Mouse (Mus musculus) G1E (cell line): ENCODE measurements around the gene 4833439L19Rik. TPM values are rescaled to one million over a fixed set of nuclear protein-coding genes. Genes with fewer than 3 reads are reported as not detected.
A peak's percentile ranks its signal among the peaks of the same experiment; 100 is the strongest.
"Not testable (repeated sequence)": the region's sequence is repeated elsewhere in the genome, so short reads cannot be mapped to it uniquely, and the experiment has no call there.

Experiments used
- ATAC-seq: 2 replicates; pipeline ENCODE4 v1.8.0; 2016; ENCODE audit warnings: mild to moderate bottlenecking; ENCODE audit not compliant: insufficient number of reproducible peaks, poor library complexity, low FRiP score, severe bottlenecking; ENCODE audit errors: extremely low read depth
- DNase-seq: peaks from one replicate; pipeline ENCODE4 v3.0.0; 2012; ENCODE audit warnings: low spot score
- H3K27me3 ChIP-seq: 2 replicates; pipeline ENCODE4 v1.6.1; 2012; ENCODE audit warnings: mild to moderate bottlenecking, low read length, inconsistent platforms; ENCODE audit not compliant: insufficient read depth
- H3K36me3 ChIP-seq: replicated peaks from 2 replicates; pipeline ENCODE3; 2012; ENCODE audit warnings: mild to moderate bottlenecking, inconsistent platforms
- H3K4me1 ChIP-seq: 2 replicates; pipeline ENCODE4 v1.6.1; 2012; ENCODE audit warnings: low read depth, low read length, inconsistent platforms, mixed read lengths; ENCODE audit not compliant: insufficient read depth
- H3K4me3 ChIP-seq: 2 replicates; pipeline ENCODE4 v1.5.1; 2012; ENCODE audit warnings: low read depth, mild to moderate bottlenecking, inconsistent platforms, low read length, moderate library complexity, mixed read lengths
- H3K9me3 ChIP-seq: replicated peaks from 2 replicates; pipeline ENCODE4 v1.6.1; 2012; ENCODE audit warnings: inconsistent platforms
- CTCF ChIP-seq: IDR thresholded peaks from 2 replicates; pipeline ENCODE4 v1.5.1; 2012; ENCODE audit warnings: low read depth, low read length, inconsistent platforms, mixed read lengths
- GATA1 ChIP-seq: IDR thresholded peaks from 2 replicates; pipeline ENCODE4 v1.6.1; 2012; ENCODE audit warnings: borderline replicate concordance, low read length, inconsistent platforms, mixed read lengths
- GATA2 ChIP-seq: IDR thresholded peaks from 2 replicates; pipeline ENCODE4 v1.6.1; 2012; ENCODE audit warnings: low read depth, low read length, inconsistent platforms, borderline replicate concordance
- POLR2AphosphoS5 ChIP-seq: IDR thresholded peaks from 2 replicates; pipeline ENCODE4 v1.6.1; 2012; ENCODE audit warnings: low read depth, low read length, inconsistent platforms; ENCODE audit not compliant: insufficient replicate concordance
- TAL1 ChIP-seq: conservative IDR thresholded peaks from 2 replicates; pipeline ENCODE4 v1.6.1; 2012; ENCODE audit warnings: low read depth, low read length, inconsistent platforms, mixed read lengths
- polyA plus RNA-seq: library from polyadenylated mRNA; stranded (reverse); fragments of >175 nt; gene quantifications from 2 replicates; pipeline ENCODE4 v1.2.3, GENCODE M21; 2012
- total RNA-seq, 2 experiments: library from RNA; stranded (forward) in 1 of 2; stranded (reverse) in 1 of 2; fragments of 200-1000 nt in 1 of 2; fragments of >200 nt in 1 of 2; fragmentation: Nextera tagmentation in 1 of 2; gene quantifications; 2 replicates each; pipeline ENCODE4 v1.2.3; 2014 to 2017

Gene 4833439L19Rik
- total RNA-seq (2014; fragmentation: Nextera tagmentation), result 59.2 and 61.9 TPM in 2 replicates
- total RNA-seq (2017), result 37.3 and 40.4 TPM in 2 replicates
- 32.8 and 36.9 TPM in 2 replicates for polyA plus RNA-seq

DNA sequence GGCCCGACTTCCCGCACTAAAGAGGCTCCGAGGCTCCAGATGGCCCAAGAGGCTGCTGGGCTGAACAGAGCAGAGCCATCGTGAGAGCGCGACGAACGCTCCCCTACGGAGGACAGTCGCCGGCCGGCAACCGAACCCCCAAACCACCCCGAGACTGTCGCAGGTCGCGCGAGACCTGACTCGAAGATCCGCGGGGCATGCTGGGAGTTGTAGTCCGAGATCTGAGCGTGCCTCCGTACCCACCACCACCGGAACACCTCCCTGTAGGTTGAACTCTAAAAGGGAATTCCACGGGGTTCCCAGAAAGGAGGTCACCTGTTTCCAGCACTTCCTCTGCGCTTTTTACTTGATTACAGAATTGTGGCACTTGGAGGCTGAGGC is at the start of gene 4833439L19Rik:
TSS of gene 4833439L19Rik (minus strand) at position 235 of the 381 bp plus-strand sequence.
- no peak for TF ChIP-seq CTCF
- no peak for TF ChIP-seq TAL1
- TF ChIP-seq GATA2, result no peak
- no peak for TF ChIP-seq POLR2AphosphoS5
- Histone ChIP-seq H3K4me1 (peaks cover 39% of the 10 kb centered on the region), H3K4me3 (peak within 1 kb of the TSS; percentile 86), H3K27me3 (no peaks in the 10 kb centered on the region), H3K36me3 (peaks cover 38% of the 10 kb centered on the region), H3K9me3 (no peaks in the 10 kb centered on the region)
- DNase-seq, result peak; percentile 91
- ATAC-seq, result peak; percentile 94

DNA sequence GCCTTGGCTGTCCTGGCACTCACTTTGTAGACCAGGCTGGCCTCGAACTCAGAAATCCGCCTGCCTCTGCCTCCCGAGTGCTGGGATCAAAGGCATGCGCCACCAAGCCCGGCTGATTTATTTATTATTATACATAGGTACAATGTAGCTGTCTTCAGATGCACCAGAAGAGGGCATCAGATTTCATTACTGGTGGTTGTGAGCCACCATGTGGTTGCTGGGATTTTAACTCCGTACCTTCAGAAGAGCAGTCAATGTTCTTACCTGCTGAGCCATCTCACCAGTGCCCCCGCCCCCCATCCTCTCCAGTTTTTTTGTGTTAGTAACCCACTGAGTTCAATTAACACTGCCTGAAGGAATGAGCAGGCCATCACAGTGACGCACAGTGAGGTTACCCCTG is 47.9 kb upstream of the 4833439L19Rik start:
- H3K27me3 ChIP-seq, ATAC-seq, H3K9me3 ChIP-seq, DNase-seq, H3K4me3 ChIP-seq, H3K36me3 ChIP-seq: not testable (repeated sequence)
- peaks cover 26% of the 10 kb centered on the region for H3K4me1 ChIP-seq

DNA sequence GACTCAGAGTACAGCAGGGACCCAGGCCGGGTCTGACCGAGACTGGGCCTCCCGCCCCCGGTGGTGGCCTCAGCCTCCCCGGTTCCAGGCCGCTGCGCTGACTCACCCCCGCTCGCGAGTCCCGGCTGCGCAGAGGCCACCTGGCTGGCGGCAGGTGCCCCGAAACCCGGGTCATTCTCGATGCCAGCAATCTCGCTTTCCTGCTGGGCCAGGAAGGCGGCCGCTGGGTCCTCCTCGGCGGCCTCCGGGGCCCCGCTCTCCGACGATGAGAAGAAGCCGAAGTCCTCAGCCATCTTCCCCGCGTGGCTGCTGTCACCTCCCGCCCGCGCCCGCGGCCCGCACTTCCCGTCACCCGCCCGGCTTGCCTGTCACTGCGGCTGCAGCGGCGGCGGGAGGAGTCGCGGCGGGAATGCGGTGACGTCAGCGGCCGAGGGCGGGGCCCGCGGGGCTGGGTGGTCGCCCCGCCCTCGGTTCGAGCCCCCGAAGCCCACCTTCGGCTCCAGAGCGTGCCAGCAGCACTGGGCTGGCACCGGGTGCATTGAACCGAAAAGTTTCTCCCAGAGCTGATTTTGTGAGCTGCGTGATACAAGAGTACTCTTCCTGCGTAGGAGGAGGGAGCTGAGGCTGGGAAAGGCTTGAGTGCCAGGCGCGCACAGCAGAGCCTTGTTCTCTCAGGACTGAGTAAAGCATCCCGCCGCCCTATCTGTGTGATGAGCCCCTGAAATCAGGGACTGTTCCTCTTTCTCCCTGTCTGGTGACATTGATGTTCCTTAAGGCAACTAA is 45.9 kb upstream of the 4833439L19Rik start, which contains the start of gene Cltb:
TSS of gene Cltb (minus strand) at position 373 of the 783 bp plus-strand sequence.
- Histone ChIP-seq H3K4me3 (peak within 1 kb of the TSS; percentile 77), H3K36me3 (peaks cover 23% of the 10 kb centered on the region), H3K27me3 (peaks cover 3% of the 10 kb centered on the region; the same call in 1 of the 2 replicates), H3K4me1 (peaks cover 29% of the 10 kb centered on the region), H3K9me3 (no peaks in the 10 kb centered on the region)
- TF ChIP-seq POLR2AphosphoS5, result no peak
- TF ChIP-seq GATA1, result no peak
- no peak for TF ChIP-seq GATA2
- TF ChIP-seq TAL1, result no peak
- TF ChIP-seq CTCF, result no peak
- peak; percentile 31 for ATAC-seq
- peak; percentile 66 for DNase-seq

DNA sequence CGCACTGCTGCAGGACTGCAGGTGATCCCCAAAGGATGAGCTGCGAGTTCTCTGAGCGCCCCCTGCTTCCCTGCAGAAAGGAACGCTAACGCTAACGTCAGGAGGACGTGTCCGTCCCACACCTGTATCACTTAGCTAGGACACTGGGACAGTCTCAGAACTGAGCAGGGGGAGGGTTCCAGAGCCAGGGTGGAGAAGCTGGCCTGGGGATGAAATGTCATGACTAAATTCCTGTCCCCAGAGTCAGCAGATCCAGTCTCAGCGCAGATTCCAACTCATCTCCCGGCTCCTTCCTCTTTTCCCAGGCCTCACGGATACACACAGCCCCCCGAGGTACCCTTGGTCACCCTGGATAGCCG is 45.4 kb upstream of the 4833439L19Rik start:
- H3K36me3 ChIP-seq, result peaks cover 29% of the 10 kb centered on the region
- TF ChIP-seq CTCF (no peak), GATA1 (no peak), GATA2 (no peak), POLR2AphosphoS5 (no peak), TAL1 (no peak)
- H3K9me3 ChIP-seq, result no peaks in the 10 kb centered on the region
- peak; percentile 14 for DNase-seq
- peak overlapping the region; percentile 77 for H3K4me3 ChIP-seq
- H3K27me3 ChIP-seq, result peaks cover 3% of the 10 kb centered on the region; the same call in 1 of the 2 replicates
- no peak for ATAC-seq
- H3K4me1 ChIP-seq, result peaks cover 29% of the 10 kb centered on the region

DNA sequence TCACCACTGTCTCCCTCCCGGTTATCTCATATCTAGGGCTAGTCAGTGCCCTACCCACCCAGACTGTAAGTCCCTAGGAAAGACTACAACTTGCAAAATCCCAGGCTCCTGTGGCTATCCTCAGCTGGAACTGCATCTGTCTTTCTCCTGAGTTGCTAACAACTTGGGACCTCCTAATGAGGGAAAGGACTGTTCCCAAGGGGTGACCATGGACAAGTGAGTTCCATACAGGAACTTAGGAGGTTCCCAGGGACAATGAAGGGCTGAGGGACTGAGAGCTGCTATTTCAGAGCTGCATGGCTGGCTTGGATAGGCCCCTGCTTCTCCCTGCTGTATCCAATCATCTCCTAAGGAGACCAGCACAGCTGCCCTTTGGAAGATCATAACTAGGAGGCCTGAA is 44.1 kb upstream of the 4833439L19Rik start:
- Histone ChIP-seq H3K9me3 (no peaks in the 10 kb centered on the region), H3K4me3 (no peak overlapping the region), H3K4me1 (peaks cover 29% of the 10 kb centered on the region), H3K36me3 (peaks cover 41% of the 10 kb centered on the region), H3K27me3 (no peaks in the 10 kb centered on the region)
- TF ChIP-seq TAL1 (no peak), GATA2 (no peak), GATA1 (no peak), POLR2AphosphoS5 (no peak), CTCF (no peak)
- no peak for DNase-seq
- ATAC-seq, result no peak

DNA sequence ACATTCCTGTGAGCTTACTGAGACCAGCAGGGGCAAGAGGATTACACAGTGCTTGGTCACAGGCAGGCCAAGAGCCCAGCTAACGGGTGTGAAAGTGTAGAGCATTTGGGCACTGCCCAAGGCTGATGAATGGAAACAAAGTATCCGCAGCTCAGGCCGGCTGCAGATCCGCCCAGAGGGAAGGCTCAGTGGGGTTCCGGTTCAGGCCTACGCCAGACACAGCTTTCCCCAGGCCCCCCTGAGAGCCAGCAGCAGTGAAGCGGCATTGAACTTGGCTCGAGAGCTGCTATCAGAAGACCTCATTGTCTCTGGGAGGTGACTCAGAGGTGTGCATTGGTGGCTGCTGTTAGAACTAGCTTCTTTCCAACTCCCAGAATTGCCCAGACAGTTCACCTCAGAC is 43.4 kb upstream of the 4833439L19Rik start:
- Histone ChIP-seq H3K36me3 (peaks cover 46% of the 10 kb centered on the region), H3K27me3 (no peaks in the 10 kb centered on the region), H3K9me3 (no peaks in the 10 kb centered on the region), H3K4me3 (no peak overlapping the region), H3K4me1 (peaks cover 29% of the 10 kb centered on the region)
- DNase-seq, result no peak
- ATAC-seq, result no peak
- no peak for TF ChIP-seq GATA1
- no peak for TF ChIP-seq TAL1
- TF ChIP-seq CTCF, result no peak
- no peak for TF ChIP-seq POLR2AphosphoS5
- no peak for TF ChIP-seq GATA2
